Mouse (Mus musculus): ENCODE results near the gene Rcn3. TPM values are rescaled to one million over a fixed set of nuclear protein-coding genes. Genes with fewer than 3 reads are reported as not detected.

The Rcn3 gene
- polyA plus RNA-seq (2016; fragmentation: Nextera tagmentation; extraction: Ambion mirVana), result 144 and 156 TPM in 2 replicates

DNA sequence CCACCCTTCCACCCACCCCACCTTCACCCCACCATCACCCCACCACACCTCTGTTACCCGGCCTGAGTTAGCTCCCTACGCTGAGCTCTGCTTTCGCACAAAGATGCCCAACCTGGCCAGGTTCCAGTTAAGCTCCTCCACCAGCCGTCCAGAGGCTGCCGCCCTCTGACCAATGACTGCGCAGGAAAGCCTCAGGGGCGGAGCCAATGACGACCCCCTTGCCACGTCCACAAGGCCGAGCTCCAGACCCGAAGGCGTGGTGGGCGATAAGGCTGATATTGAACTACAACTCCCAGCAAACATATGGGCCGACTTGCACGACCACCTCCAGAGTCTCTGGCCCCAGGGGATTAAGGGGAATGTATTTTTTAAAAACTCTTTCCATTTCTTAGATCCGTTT is at the start of gene Rcn3:
Gene Rcn3 (minus strand): TSS at position 174 of the 400 bp plus-strand sequence.
- WGBS, result under 1% methylated on average over 16 of the region's 16 CpGs

DNA sequence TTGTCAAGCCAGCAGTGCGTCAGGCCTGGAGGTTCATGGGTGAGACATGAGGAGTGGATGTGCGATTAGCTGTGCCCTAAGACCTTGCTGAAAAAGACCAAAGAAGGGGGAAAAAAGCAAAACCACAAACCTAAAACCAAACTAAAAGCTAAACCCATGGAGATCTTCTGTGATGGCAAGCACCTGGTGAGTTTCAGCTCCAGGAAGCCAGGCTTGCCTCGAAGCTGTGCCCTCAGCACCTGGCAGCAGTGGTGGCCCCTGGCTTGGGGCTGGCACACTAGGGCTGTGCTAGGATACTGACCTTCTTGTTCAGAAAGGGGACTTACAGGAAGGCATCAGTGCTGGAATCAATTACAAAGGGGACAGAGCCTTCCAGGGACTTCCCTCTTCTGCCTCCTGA is 49.3 kb upstream of the Rcn3 start:
- Histone ChIP-seq H3K36me3 (replicated peaks) (peaks cover 52% of the 10 kb centered on the region), H3K27ac (replicated peaks) (no peak overlapping the region), H3K4me3 (no peak overlapping the region), H3K4me1 (peaks cover 4% of the 10 kb centered on the region; the same call in 1 of the 2 replicates), H3K27me3 (replicated peaks; ENCODE audit: low read depth, poor library complexity, severe bottlenecking) (peaks cover 13% of the 10 kb centered on the region), H3K9me3 (no peaks in the 10 kb centered on the region)
- DNase-seq (ENCODE audit: low spot score), result no peak
- 87% methylated on average over 3 of the region's 3 CpGs for WGBS

More for the DNA sequence above, at the start of gene Rcn3:
- Histone ChIP-seq H3K27me3 (replicated peaks; ENCODE audit: low read depth, poor library complexity, severe bottlenecking) (no peaks in the 10 kb centered on the region), H3K27ac (replicated peaks) (peak within 1 kb of the TSS; percentile 90), H3K9me3 (no peaks in the 10 kb centered on the region), H3K36me3 (replicated peaks) (peaks cover 30% of the 10 kb centered on the region), H3K4me1 (peaks cover 48% of the 10 kb centered on the region), H3K4me3 (peak within 1 kb of the TSS; percentile 76)
- peak; percentile 97 for DNase-seq (ENCODE audit: low spot score)

DNA sequence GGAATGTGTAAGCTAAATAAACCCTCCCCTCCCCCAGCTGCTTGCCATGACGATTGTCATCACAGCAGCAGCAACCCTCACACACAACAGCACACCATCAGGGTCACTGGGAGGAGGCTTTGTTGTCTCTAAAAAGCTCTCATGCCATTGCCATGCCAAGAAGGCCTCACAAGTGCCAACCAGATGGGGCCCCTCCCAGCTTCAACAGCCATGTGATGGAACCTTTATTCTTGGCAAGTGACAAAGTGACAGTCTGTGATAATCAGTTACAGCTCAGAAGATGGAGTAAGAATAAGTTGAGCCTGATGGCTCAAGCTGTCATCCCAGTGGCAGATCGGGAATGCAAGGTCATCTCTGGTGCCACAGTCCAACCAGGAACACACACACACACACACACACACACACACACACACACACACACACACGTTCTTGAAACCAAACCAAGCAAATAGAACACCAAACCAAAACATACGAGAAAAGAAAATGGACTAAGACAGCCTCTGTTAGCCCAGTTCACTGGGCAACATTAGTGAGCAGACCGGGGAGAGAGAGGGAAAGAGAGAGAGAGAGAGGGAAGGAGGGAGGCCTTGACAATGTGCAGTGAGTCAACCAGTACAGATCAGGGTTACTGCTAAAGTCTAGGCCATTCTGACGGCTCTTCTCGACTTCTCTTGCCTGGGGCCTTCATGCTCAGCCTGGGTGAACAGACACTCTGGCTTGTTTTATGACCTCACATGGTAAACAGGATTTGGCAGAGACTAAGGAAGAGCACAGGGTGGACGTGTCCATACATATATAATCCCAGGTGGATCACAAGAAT is 48.1 kb upstream of the Rcn3 start:
- H3K27me3 ChIP-seq (replicated peaks; ENCODE audit: low read depth, poor library complexity, severe bottlenecking), result peaks cover 24% of the 10 kb centered on the region
- H3K9me3 ChIP-seq, result no peaks in the 10 kb centered on the region
- no peak overlapping the region for H3K27ac ChIP-seq (replicated peaks)
- 77% methylated on average over 8 of the region's 8 CpGs for WGBS
- H3K36me3 ChIP-seq (replicated peaks), result peaks cover 40% of the 10 kb centered on the region
- no peak for DNase-seq (ENCODE audit: low spot score)
- peaks cover 13% of the 10 kb centered on the region for H3K4me1 ChIP-seq
- no peak overlapping the region for H3K4me3 ChIP-seq

DNA sequence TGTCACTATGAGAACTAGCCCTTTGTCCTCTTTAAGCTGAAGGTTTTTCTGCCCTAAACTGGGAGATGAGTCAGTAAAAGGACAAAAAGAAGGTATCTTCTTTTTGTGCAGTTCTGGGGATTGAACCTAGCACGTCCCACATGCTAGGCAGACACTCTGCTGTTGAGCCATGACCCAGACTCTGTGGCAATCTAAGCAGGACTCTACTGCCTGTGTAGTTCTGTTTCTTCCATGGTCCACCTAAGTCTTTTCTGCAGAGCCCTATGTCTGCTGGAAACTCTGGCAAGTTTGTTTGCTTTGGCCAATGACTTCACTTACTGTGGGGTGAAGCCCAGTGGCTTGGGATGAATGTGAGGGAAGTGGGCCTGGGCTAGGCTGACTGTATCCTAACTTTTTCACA is 46.4 kb upstream of the Rcn3 start:
- Histone ChIP-seq H3K9me3 (no peaks in the 10 kb centered on the region), H3K36me3 (replicated peaks) (peaks cover 22% of the 10 kb centered on the region), H3K4me1 (peaks cover 24% of the 10 kb centered on the region), H3K4me3 (no peak overlapping the region), H3K27me3 (replicated peaks; ENCODE audit: low read depth, poor library complexity, severe bottlenecking) (peaks cover 33% of the 10 kb centered on the region), H3K27ac (replicated peaks) (no peak overlapping the region)
- WGBS, result 88% methylated on average over 1 of the region's 1 CpGs
- no peak for DNase-seq (ENCODE audit: low spot score)

DNA sequence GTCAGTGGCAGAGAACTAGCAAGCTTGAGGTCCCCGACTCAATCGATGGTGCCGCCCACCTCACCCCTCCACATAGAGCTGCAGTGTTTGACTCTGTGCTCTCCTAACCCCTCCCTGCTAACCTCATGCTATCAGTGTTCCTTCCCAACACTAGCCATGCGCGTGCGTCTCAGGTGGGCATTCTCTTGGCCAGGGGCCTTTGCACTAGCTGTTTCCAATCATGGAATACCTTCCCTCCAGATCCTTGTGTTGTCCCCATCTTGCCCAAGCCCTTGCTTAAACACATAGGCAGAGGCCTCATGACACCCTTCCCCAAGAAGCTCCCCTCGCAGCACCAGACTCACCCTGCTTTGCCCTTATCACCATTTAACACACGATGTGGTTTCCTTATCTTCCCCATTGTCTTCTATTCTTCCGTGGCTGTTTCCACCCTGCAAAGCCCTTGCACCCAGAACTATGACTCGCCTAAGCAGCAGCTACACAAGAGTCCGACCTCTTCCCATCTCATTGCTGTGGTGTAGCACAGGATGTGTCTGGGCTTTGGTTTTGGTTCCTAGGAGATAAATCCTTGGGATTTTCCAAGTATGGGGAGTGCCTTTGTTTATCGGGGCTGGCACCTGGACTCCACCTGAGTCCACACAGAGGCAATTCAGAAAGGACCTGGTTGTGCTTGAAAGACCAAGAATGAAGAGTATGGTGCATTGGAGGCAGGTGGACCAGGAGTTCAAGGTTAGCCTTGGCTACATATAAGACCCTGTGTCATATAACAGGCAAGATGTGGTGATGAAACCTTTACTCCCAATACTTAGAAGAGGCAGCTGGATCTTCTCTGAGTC is 45.4 kb upstream of the Rcn3 start:
- H3K4me1 ChIP-seq, result peaks cover 24% of the 10 kb centered on the region
- 0 out of 2 replicates have a peak overlapping the region, but pooled peaks have one; percentile 6 for H3K4me3 ChIP-seq
- peaks cover 12% of the 10 kb centered on the region for H3K36me3 ChIP-seq (replicated peaks)
- 84% methylated on average over 12 of the region's 12 CpGs for WGBS
- 0 out of 2 replicates have a peak overlapping the region, but pooled peaks have one; percentile 14 for H3K27ac ChIP-seq (replicated peaks)
- peaks cover 33% of the 10 kb centered on the region for H3K27me3 ChIP-seq (replicated peaks; ENCODE audit: low read depth, poor library complexity, severe bottlenecking)
- H3K9me3 ChIP-seq, result no peaks in the 10 kb centered on the region
- no peak for DNase-seq (ENCODE audit: low spot score)

DNA sequence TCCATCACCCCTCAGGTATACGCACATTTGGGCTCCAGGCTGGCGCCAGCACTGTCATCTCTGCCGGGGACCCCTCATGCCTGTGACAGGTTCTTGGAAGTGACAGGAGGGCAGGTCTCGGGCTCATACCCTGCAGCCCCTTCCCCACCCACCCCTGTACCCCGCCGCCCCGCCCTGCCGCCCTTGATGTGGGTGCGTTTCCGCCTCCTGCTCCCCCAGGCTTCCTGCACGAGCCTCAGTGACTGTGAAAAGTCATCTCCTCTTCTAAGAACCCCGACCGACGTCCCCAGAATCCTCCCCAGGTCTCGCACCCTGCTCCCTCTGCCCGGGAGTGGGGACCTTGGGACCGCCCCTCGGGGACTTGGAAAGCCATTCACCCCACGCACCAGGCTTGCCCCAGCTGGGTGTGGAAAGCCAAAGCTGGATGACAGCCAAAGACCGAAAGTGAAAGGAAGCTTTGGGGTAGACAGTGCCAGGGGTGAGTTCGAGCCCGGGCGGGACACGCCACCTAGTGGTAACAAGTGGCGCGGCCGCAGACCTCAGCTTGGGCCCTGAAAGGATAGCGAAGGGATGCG is 44.1 kb upstream of the Rcn3 start, which contains the start of the genes Gm45713 and Flt3l:
Gene Gm45713 (minus strand): TSS at position 239 of the 575 bp plus-strand sequence.
Gene Flt3l (minus strand): TSS at position 440 of the 575 bp plus-strand sequence.
- H3K4me1 ChIP-seq, result peaks cover 27% of the 10 kb centered on the region
- no peaks in the 10 kb centered on the region for H3K9me3 ChIP-seq
- H3K36me3 ChIP-seq (replicated peaks), result no peaks in the 10 kb centered on the region; the same call in 1 of the 2 replicates
- peak; percentile 86 for DNase-seq (ENCODE audit: low spot score)
- 5% methylated on average over 29 of the region's 29 CpGs for WGBS
- H3K27me3 ChIP-seq (replicated peaks; ENCODE audit: low read depth, poor library complexity, severe bottlenecking), result peaks cover 37% of the 10 kb centered on the region
- H3K4me3 ChIP-seq, result peak within 1 kb of the TSS; percentile 63
- H3K27ac ChIP-seq (replicated peaks), result peak within 1 kb of the TSS; percentile 63

DNA sequence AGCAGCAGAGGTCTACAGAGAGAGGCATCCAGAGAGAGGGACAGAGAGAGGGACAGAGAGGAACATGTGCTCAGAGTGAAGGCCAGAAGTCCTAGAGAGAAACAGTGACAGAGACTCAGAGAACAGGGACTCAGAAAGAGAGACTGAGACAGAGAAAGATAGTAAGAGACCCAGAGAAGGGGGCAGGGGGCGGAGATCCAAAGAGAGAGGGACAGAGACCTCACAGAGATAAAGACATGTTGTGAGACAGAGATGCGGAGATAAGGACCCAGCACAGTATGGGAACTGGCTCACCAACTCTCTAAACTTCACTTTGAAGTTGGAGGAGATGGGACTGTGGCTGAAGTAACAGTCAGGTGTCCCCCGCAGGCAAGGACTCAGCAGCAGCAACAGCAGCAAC is 43.3 kb upstream of the Rcn3 start:
- Histone ChIP-seq H3K9me3 (no peaks in the 10 kb centered on the region), H3K36me3 (replicated peaks) (no peaks in the 10 kb centered on the region; the same call in 1 of the 2 replicates), H3K4me1 (peaks cover 27% of the 10 kb centered on the region), H3K27ac (replicated peaks) (0 out of 2 replicates have a peak overlapping the region, but pooled peaks have one; percentile 63), H3K27me3 (replicated peaks; ENCODE audit: low read depth, poor library complexity, severe bottlenecking) (peaks cover 37% of the 10 kb centered on the region), H3K4me3 (peak overlapping the region; percentile 63)
- WGBS, result 78% methylated on average over 3 of the region's 3 CpGs
- DNase-seq (ENCODE audit: low spot score), result no peak

DNA sequence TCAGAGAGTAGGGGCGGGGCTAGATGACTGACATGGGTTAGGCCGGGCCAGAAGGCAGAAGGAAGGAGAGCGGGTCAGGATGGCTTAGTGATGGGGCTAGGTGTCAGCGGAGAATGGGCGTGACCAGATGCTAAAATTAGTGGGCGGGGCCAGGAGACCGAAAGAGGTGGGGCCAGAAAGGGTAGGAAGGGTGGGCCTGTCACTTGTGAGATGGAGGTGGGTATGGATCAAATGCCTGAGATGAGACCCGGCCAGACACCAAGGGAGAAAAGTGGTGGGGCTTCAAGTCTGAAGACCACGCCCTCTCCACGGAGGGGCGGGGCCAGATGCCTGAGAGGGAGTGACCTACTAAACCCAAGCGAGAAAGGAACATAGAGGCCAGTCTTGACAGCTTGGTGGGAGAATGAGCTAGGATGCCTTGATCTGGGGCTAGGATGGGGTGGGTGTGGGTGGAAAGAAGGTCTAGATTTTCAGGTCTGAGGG is 42.6 kb upstream of the Rcn3 start:
- 5% methylated on average over 12 of the region's 12 CpGs for WGBS
- H3K9me3 ChIP-seq, result no peaks in the 10 kb centered on the region
- peaks cover 37% of the 10 kb centered on the region for H3K27me3 ChIP-seq (replicated peaks; ENCODE audit: low read depth, poor library complexity, severe bottlenecking)
- no peak overlapping the region for H3K27ac ChIP-seq (replicated peaks)
- peaks cover 31% of the 10 kb centered on the region for H3K4me1 ChIP-seq
- peak overlapping the region; percentile 63; the same call in 1 of the 2 replicates for H3K4me3 ChIP-seq
- peak; percentile 48 for DNase-seq (ENCODE audit: low spot score)
- H3K36me3 ChIP-seq (replicated peaks), result no peaks in the 10 kb centered on the region

DNA sequence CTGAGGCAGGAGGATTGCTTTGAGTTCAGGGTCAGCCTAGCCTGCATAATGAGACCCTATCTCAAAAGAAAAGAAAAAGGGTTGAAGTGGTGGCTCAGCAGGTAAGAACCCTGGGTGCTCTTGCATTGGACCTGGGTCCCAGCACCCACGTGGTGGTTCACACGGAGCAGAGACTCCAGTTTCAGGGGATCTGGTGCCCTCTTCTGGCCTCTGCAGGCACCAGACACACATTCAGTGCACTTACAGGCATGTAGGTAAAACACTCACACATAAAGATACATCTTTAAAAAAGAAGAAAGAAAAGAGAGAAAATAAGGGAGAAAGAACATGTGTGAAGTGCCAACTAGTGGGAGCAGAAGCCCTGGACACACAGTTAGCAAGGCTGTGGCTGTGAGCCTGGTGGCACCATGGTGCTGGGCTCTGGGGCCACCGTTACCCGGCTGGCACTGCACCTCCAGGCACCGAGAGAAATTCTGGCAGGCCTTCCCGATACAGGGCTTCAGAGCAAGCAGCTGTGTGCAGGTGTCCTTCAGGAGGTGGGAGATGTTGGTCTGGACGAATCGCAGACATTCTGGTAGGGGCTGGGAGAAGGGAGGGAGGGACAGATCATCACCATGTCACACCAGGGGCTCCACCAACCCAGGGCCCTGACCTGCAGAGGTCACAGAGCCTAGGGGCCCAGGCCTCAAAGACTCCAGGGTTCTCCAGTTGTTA is 41.6 kb upstream of the Rcn3 start:
- Histone ChIP-seq H3K4me1 (peaks cover 35% of the 10 kb centered on the region), H3K36me3 (replicated peaks) (no peaks in the 10 kb centered on the region), H3K27me3 (replicated peaks; ENCODE audit: low read depth, poor library complexity, severe bottlenecking) (peaks cover 37% of the 10 kb centered on the region), H3K9me3 (no peaks in the 10 kb centered on the region), H3K4me3 (no peak overlapping the region), H3K27ac (replicated peaks) (no peak overlapping the region; the same call in 1 of the 2 replicates)
- no peak for DNase-seq (ENCODE audit: low spot score)
- 75% methylated on average over 8 of the region's 8 CpGs for WGBS

DNA sequence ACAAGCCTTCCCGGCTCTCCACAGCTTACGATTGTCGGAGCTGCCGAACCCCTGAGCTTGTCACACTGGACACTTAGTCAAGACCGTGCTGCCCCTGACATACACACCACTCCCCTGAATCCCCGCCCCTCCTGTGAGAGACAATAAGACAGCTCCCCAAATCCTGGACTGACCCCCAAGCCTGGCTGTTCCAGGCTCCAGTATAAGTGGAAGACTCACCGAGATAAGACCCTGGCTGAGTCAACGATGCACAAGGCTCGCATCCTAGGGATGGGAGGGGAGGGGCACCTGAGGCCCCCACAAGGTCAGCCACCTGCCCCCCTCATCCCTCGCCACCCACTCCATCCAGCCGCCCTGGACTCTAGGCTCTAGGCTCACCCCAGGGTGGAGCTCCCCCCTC is 39.8 kb upstream of the Rcn3 start:
- peaks cover 29% of the 10 kb centered on the region for H3K27me3 ChIP-seq (replicated peaks; ENCODE audit: low read depth, poor library complexity, severe bottlenecking)
- DNase-seq (ENCODE audit: low spot score), result no peak
- H3K4me1 ChIP-seq, result peaks cover 42% of the 10 kb centered on the region
- WGBS, result 82% methylated on average over 11 of the region's 11 CpGs
- H3K36me3 ChIP-seq (replicated peaks), result peaks cover 11% of the 10 kb centered on the region
- H3K27ac ChIP-seq (replicated peaks), result 0 out of 2 replicates have a peak overlapping the region, but pooled peaks have one; percentile 37
- H3K4me3 ChIP-seq, result peak overlapping the region; percentile 28; the same call in 1 of the 2 replicates
- no peaks in the 10 kb centered on the region for H3K9me3 ChIP-seq

DNA sequence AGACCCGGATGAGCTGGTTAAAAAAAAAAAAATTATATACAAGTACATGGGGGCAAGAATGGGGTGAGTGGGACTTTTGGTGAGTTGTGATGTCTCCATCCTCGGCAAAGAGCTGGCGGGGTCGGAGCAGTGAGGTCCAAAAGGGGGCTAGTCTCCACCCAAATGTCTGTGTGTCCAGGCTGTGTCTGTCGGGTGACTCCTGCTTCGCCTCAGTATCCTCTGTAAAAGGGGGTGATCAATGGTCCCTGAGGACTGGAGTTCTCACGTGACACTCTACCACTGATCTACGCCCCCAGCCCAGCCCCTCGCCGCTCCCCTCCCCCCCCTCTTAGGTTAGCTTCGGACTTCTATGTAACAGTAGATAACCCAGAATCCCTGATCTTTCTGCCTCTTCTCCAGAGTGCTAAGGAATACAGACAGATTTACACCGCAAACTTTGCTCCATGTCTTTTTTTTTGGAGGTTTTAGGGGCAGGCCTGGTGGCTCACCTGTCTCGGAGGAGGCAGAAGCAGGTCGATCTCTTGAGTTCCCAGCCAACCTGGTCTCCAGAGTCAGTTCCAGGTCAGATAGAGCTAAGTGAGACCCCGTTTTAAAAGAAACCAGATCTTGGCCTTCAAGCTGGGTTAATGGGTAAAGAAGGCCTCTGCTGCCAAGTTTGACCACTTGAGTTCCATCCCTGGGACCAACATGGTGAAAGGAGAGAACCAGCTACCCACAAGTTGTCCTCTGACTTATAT is 37.9 kb upstream of the Rcn3 start:
- Histone ChIP-seq H3K4me3 (peak overlapping the region; percentile 88), H3K36me3 (replicated peaks) (peaks cover 30% of the 10 kb centered on the region), H3K4me1 (peaks cover 53% of the 10 kb centered on the region), H3K9me3 (no peaks in the 10 kb centered on the region), H3K27ac (replicated peaks) (peak overlapping the region; percentile 100), H3K27me3 (replicated peaks; ENCODE audit: low read depth, poor library complexity, severe bottlenecking) (peaks cover 12% of the 10 kb centered on the region)
- peak; percentile 36 for DNase-seq (ENCODE audit: low spot score)
- 56% methylated on average over 15 of the region's 15 CpGs for WGBS
